Mouse (Mus musculus) cerebellum, postnatal 10 days (tissue): ENCODE measurements around the gene Olfr688.

Source experiments
- DNase-seq, 2 experiments: peaks; one replicate each; pipeline ENCODE4 v3.0.0; 2021; ENCODE audit warnings: mixed read lengths in 2 of 2

Gene Olfr688

GRCm38 (mm10) chr7:105287795-105288194 is at the start of gene Olfr688:
Olfr688 (plus strand) TSS chr7:105288095.
- DNase-seq = no peak

DNA sequence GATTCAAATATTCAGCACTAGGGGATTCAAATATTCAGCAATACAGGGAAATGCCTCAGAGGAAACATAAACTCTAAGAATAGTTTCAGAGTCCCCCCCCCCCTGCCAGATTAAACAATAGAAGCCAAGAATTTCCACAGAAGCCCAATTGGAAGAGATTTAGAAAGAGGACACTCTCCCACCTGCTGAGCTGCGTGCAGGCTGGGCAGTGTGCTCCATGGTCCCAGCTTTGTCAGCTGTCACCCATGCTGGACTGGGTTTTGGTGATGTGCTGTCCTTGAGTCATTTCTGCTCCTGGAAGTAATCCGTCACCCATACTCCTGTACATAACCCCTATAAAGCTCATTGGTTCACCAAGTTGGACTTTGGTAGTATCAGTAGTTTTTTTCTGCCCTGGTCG is 40.2 kb upstream of the Olfr688 start:
- DNase-seq = no peak

GRCm38 (mm10) chr7:105248197-105248596 is 39.7 kb upstream of the Olfr688 start:
- DNase-seq = no peak

DNA sequence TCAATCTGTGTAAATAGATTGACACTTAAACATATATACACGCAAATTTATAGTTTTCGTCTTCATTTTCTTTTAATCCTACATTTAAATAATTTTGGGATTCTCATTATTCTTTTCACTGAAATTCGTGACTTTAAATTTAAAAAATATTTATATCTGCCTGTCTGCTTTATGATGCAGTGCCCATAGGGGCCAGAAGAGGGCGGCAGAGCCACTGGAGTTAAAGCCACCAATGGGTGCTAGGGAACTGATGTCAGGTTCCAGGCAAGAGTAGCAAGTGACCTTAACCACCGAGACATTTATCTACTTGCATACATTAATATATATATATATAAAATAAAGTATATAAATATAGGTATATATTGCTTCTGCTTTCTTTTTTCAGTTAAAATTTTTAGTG is 31.2 kb upstream of the Olfr688 start:
- peak; percentile 15 to 20 for DNase-seq

- DNase-seq = no peak
These were observed 15.5 kb upstream of the Olfr688 start for GRCm38 (mm10) chr7:105272426-105272825.

GRCm38 (mm10) chr7:105290051-105290450 is 2.2 kb downstream of the Olfr688 start:
- DNase-seq = no peak

GRCm38 (mm10) chr7:105310865-105311264 is 23.0 kb downstream of the Olfr688 start, which contains the start of gene Olfr689:
Olfr689 (plus strand) TSS chr7:105311165.
- DNase-seq = no peak

- no peak for DNase-seq
These were observed 37.4 kb downstream of the Olfr688 start for GRCm38 (mm10) chr7:105325302-105325701.

DNA sequence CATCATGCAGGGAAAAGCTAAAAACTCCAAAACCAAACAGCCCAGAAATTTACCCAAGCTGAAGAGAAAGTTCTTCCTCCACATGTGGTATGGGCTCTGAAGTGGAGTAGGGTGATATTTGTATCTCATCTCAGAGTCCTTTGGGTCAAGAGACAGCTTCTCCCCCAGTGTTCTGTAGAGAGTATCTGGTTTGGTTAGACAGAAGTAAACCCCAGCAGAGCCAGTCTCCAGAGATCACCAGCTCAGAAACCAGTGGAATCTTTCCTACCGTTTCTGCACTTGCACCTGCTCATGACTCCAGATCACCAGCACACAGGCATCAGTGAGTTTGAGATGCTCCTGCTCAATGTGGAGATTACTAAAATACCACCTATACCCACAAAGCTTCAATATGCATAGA is 46.1 kb downstream of the Olfr688 start, which contains the start of gene Olfr690:
Gene Olfr690, minus strand, starts transcription at position 101 of the 400 bp plus-strand sequence.
- no peak for DNase-seq
